Mouse (Mus musculus): ENCODE results near the gene Rnf121.

- TF ChIP-seq POLR2A (IDR thresholded peaks at IDR 0.05; ENCODE audit: borderline replicate concordance, extremely low read depth, insufficient read depth, insufficient read length, poor library complexity, severe bottlenecking) = no peak
- no peak for TF ChIP-seq CTCF (IDR thresholded peaks at IDR 0.05; ENCODE audit: borderline replicate concordance, extremely low read depth, insufficient read depth, insufficient read length)
These were observed 37.0 kb upstream of the Rnf121 start for GRCm38 (mm10) chr7:102102241-102102640.
